Mouse (Mus musculus) granulocyte monocyte progenitor cell, adult 5-6 weeks (primary cell): ENCODE data around the gene Phf1. TPM values are rescaled to one million over a fixed set of nuclear protein-coding genes. Genes with fewer than 3 reads are reported as not detected.
A peak's percentile ranks its signal among the peaks of the same experiment; 100 is the strongest.
"Not testable (repeated sequence)": the region's sequence is repeated elsewhere in the genome, so short reads cannot be mapped to it uniquely, and the experiment has no call there.

ENCODE experiments used
- ATAC-seq: replicated peaks from 2 replicates; pipeline ENCODE4 v1.8.0; 2016; ENCODE audit warnings: mild to moderate bottlenecking, moderate TSS enrichment, inconsistent platforms; ENCODE audit not compliant: poor library complexity, severe bottlenecking
- total RNA-seq, 2 experiments: library from RNA; stranded (forward) in 1 of 2; stranded (reverse) in 1 of 2; fragments of 200-712, 200-1000 nt in 1 of 2; fragments of >200 nt in 1 of 2; fragmentation: Nextera tagmentation in 1 of 2; gene quantifications; 2 replicates each; pipeline ENCODE4 v1.2.3; 2014 to 2017

Gene Phf1
- total RNA-seq, 2 experiments from 2014 or later = 1.4 to 3.4 TPM

DNA sequence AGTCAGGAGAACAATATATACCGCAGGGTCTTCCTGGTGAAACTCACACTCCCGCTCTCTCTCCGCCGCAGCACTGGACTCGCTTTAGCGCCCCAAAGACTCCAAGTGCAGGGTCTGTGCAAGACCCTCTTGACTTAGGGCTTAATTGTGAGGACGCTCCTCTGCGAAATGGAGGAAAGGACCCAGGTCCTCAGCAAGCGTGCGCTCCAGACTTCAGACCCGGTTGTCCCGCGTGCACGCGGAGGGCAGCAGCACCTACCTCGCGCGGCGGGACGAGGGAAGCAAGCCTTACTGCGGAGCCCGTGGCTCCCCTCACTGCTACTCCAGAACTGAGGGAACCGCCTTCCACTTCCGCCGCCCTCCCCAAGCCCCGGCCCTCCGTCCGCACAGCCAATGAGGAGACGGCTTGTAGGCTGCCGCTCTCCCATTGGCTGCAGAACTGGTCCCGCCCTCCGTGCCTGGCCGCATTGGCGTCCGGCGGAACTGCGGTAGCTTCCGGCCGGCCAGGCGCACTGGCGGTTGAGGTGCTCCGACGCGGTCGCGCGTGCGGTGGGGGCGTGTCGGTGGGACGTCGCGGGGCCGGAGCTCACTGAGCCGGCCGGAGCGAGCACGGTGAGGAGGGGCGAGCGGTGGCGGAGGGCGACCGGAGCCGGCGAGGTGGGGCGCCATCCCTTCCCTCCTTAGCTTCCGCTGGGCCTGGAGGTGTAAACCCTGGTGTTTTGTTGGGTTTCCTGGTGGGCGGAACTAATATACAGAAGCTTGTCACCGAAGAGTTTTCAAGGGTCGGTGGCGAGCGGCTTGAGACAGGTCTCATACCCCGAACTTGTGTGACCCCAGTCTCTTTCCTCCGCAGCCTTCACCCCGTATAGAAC is 40.1 kb downstream of the Phf1 start, which contains the start of gene Zbtb9:
Zbtb9 (plus strand) TSS at position 465 of the 872 bp plus-strand sequence.
- peak; percentile 98 for ATAC-seq

DNA sequence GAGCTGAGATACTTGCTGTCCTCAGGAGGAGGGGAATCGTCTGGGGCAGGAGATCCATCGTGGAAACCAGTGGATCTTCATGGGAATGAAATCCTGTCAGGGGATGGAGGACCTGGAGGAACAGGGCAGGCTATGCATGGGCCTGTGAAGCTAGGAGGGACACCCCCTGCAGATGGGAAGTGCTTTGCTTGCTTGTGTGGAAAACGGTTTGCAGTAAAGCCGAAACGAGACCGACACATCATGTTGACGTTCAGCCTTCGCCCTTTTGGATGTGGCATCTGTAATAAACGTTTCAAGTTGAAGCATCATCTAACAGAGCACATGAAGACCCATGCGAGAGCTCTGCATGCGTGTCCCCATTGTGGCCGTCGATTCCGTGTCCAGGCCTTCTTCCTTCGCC is 41.7 kb downstream of the Phf1 start:
- no peak for ATAC-seq

DNA sequence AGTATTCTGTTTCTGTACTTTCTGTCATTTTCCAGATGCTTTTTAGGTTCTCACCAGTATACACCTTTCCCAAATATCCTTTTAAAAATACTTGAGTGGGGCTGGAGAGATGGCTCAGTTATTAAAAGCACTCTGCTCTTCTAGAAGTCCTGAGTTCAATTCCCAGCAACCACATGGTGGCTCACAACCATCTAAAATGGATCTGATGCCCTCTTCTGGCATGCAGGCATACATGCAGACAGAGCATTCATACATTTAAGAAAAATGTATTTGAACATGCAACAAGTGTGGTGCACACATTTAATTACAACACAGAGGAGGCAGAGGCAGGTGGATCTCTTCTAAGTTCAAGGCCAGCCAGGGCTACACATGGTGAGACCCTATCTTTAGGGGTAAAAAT is 42.6 kb downstream of the Phf1 start:
- ATAC-seq = no peak

- ATAC-seq = not testable (repeated sequence)
Observed at GRCm38 (mm10) chr17:26977354-26977753, 44.5 kb downstream of the Phf1 start.

DNA sequence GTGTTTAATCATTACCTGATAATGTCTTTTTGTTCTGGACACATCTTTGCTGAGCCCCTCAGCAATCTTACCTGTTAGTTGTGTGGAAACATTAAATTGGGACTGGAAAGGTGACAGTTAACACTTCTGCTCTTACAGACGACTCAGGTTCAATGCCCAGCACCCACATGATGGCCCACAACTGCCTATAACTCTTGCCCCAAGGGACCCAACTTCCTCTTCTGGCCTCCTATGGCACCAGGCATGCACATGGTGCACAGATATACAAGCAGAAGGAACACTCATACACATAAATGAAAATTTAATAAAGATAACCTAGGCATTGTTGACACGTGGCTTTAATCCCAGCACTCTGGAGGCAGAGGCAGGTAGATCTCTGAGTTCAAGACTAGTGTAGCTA is 46.6 kb downstream of the Phf1 start:
- no peak for ATAC-seq

DNA sequence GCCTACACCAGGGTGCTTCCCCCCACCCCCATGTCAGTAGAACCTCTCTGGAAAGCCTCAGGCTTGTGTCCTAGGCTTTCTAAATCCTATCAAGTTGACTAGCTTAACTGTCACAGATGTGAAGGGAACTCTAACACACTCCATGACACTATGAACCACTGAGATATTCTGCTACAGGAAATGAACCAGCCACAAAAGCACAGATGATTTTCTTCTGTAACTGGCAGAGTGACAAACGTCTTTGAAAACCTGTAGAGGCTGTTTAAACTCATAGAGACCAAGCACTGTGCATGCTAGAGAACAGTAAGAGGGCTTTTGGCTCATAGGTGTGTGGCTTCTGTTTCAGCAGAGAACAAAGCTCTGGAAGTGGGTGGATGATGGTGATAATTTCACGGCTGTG is 48.2 kb downstream of the Phf1 start:
- no peak for ATAC-seq

GRCm38 (mm10) chr17:26983382-26983781 is 50.5 kb downstream of the Phf1 start:
- no peak for ATAC-seq

DNA sequence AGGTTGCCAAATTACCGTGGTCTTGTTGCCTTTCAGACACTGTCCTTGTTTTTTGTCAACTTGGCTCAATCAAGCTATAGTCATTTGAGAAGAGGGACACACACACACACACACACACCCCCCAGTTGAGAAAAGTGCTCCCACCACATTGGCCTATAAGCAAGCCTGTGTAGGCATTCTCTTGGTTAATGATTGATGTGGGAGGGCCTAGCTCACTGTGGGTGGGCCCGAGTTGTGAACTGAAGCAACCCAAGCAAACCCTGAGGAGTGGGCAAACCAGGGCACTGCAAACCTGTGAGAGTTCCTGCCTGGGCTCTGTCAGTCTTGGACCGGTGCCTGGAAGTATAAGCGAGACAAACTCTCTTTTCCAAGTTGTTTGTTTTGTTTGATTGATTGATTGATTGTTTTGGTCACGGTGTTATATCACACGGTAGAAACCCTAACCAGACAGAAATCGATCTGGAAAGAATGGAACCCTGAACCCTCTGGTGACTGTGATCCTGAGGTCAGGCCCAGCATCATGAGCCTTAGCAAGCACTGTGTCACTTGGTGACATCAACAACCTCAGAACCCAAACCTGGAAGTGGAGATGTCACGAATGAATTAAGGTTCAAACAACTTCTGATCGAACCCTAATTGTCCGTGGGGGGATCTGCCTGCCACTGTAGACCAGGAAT is 52.8 kb downstream of the Phf1 start:
- ATAC-seq = no peak

Other genes starting within 250 kb of the Phf1 start
- 18.8 and 30.0 TPM in 2 replicates for gene Crebrf, start 217.4 kb upstream of the Phf1 start, total RNA-seq (2014; fragmentation: Nextera tagmentation)
- gene Crebrf, start 217.4 kb upstream of the Phf1 start, total RNA-seq (2017) = 16.8 and 17.0 TPM in 2 replicates
- gene Bnip1, start 152.0 kb upstream of the Phf1 start, total RNA-seq (2014; fragmentation: Nextera tagmentation) = 23.5 and 51.0 TPM in 2 replicates
- 39.2 and 46.8 TPM in 2 replicates for gene Bnip1, start 152.0 kb upstream of the Phf1 start, total RNA-seq (2017)
- gene Nkx2-5, start 88.0 kb upstream of the Phf1 start, total RNA-seq (2014; fragmentation: Nextera tagmentation) = not detected in 2 replicates
- gene Nkx2-5, start 88.0 kb upstream of the Phf1 start, total RNA-seq (2017) = not detected in 2 replicates
- gene Kifc5b, start 16.0 kb upstream of the Phf1 start, total RNA-seq (2014; fragmentation: Nextera tagmentation) = 6.0 and 6.2 TPM in 2 replicates
- gene Kifc5b, start 16.0 kb upstream of the Phf1 start, total RNA-seq (2017) = 8.7 and 12.6 TPM in 2 replicates
- gene Cuta, start 6.5 kb downstream of the Phf1 start, total RNA-seq (2014; fragmentation: Nextera tagmentation) = 226 and 256 TPM in 2 replicates
- 47.5 and 60.5 TPM in 2 replicates for gene Cuta, start 6.5 kb downstream of the Phf1 start, total RNA-seq (2017)
- gene Syngap1, start 8.2 kb downstream of the Phf1 start, total RNA-seq (2014; fragmentation: Nextera tagmentation) = 7.2 and 10.1 TPM in 2 replicates
- gene Syngap1, start 8.2 kb downstream of the Phf1 start, total RNA-seq (2017) = 0.31 and 0.69 TPM in 2 replicates
- 9.4 and 14.4 TPM in 2 replicates for gene Zbtb9, start 40.1 kb downstream of the Phf1 start, total RNA-seq (2014; fragmentation: Nextera tagmentation)
- 14.3 and 17.7 TPM in 2 replicates for gene Zbtb9, start 40.1 kb downstream of the Phf1 start, total RNA-seq (2017)
- gene Bak1, start 96.0 kb downstream of the Phf1 start, total RNA-seq (2014; fragmentation: Nextera tagmentation) = 137 and 143 TPM in 2 replicates
- 55.9 and 59.2 TPM in 2 replicates for gene Bak1, start 96.0 kb downstream of the Phf1 start, total RNA-seq (2017)
- gene Itpr3, start 124.3 kb downstream of the Phf1 start, total RNA-seq (2014; fragmentation: Nextera tagmentation) = 4.0 and 8.5 TPM in 2 replicates
- gene Itpr3, start 124.3 kb downstream of the Phf1 start, total RNA-seq (2017) = 6.1 and 6.5 TPM in 2 replicates
- 142 and 196 TPM in 2 replicates for gene Uqcc2, start 200.9 kb downstream of the Phf1 start, total RNA-seq (2014; fragmentation: Nextera tagmentation)
- gene Uqcc2, start 200.9 kb downstream of the Phf1 start, total RNA-seq (2017) = 166 and 171 TPM in 2 replicates
- gene Ip6k3, start 234.7 kb downstream of the Phf1 start, total RNA-seq (2014; fragmentation: Nextera tagmentation) = not detected in 2 replicates
- gene Ip6k3, start 234.7 kb downstream of the Phf1 start, total RNA-seq (2017) = not detected in 2 replicates